Mouse (Mus musculus) yolk sac, embryonic 10.5 days (tissue): ENCODE measurements at regions not wholly inside any gene's neighbourhood (a gene's known extent, or its start where the extent isn't known, plus 50 kb on each side); places are given as distances from the start of the nearest gene placed in this dataset.

ENCODE experiments used
- DNase-seq: peaks from one replicate; pipeline ENCODE4 v3.0.0-alpha.2; 2017; ENCODE audit warnings: low spot score

- no peak for DNase-seq
Measured at GRCm38 (mm10) chr14:17234898-17235297, 415.9 kb upstream of the Rarb start.

DNA sequence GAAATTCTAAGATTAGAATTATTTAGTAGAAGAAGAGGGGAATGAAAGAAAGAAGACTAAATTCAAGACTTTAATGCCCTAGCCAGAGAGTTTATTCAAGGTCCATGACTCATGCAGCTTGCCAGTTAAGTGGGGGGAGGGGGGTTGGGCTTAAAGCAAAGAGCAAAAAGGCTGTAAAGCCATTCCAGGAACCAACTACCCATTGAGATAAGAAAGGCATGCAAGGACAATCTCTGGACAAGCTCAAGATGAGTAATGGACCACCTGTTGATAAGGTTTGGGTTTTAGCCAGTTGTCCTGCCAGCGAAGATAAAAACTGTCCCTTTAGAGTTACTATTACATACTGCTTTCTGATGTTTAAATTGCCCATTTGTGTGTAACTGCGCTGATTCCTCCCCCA is 392.5 kb upstream of the Rarb start:
- peak; percentile 35 for DNase-seq

- DNase-seq, result no peak
Measured at GRCm38 (mm10) chr14:17205691-17206090, 386.7 kb upstream of the Rarb start.

- DNase-seq, result no peak
Measured at GRCm38 (mm10) chr14:17203251-17204015, 384.5 kb upstream of the Rarb start.

GRCm38 (mm10) chr14:17192953-17193352 is 374.0 kb upstream of the Rarb start:
- no peak for DNase-seq

DNA sequence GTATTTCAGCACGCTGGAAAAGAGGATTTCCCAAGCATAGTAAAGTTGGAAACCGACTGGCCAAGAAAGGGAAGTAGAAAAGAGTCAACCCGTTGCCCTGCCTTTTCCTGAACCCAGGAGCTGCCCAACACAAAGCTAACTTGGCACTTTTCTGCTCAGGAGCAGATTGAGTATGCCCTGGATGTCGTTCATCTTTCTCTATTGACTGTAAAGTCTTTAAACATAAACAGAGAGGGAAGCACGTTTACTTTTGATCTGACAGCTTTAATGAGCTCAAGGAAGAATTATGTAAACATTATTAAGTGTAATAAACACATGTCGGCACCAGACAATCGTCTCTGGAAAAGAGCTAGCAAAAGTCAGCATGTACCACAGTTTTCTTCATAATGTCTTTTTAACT is 354.3 kb upstream of the Rarb start:
- DNase-seq, result no peak

DNA sequence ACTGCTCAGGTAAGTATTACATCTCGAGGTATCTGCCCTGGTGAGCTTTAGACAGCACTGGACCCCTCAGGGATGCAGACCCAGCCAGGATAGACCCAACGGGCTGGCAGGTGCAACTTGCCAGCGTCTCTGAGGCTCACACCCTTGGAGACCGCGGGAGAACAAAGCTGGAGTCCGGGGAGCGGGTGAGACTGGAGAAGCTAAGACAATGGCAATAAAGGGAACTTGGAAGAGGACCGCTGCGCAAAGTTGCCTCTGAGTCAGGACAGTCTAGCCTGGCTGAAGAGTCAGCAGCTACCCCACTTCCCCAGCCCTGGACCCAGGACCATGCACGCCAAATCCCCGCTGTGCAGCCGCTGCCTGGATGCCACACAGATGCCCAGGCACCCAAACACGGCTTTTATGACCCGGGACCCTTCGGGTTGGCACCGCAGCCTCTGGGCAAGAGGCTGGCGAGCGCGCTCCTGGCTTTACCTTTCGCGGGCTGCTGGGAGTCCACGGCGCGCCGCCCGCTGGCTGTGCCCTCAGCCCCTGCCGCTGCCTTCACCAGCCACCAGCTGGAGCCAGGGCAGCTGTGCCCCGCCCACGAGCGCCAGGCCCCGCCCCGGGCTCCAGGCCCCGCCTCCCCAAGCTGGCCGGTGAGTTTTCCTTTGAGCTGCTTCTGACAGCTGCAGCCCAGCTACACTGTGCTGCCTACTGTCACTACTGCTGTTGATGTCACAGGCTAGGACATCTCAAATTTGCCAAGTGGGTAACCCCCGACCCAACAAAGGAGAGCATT is 353.6 kb upstream of the Rarb start:
- DNase-seq, result peak; percentile 42

DNA sequence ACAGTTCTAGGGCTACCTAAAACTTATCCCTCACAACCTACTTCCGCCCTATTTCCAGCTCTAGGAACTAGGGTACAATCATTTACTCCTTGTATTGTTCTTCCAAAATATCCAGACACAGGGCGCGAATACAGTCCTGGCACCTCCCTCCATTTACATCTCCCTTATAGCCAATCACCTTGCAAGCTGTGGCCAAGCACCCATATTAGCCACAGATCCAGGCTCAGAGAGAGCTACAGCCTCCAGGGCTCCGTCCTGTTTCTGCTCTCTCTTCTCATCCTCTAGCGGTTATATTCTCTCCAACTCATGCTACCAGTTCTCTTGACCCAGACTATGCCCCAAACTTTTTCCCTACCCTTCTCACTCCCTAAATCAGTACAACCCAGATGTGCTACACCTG is 352.9 kb upstream of the Rarb start:
- no peak for DNase-seq

DNA sequence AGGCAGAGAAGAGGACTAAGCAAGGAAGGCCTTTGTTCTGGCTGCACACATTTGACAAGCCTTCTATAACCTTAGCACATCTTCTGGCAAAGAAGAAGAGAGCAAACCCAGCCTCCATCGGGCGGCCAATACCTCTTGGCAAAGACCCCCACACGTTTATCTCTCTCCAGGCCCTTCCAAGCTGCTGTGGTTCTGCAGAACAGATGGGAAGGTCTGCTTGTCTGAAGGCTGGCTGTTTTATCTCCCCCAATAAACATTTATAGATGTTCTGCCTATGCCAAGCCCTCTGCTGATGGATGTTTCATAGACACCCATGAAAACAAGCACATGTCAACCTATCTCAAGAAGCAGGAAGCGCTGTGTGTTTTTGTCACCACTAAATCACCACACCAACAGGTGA is 339.4 kb upstream of the Rarb start:
- no peak for DNase-seq

DNA sequence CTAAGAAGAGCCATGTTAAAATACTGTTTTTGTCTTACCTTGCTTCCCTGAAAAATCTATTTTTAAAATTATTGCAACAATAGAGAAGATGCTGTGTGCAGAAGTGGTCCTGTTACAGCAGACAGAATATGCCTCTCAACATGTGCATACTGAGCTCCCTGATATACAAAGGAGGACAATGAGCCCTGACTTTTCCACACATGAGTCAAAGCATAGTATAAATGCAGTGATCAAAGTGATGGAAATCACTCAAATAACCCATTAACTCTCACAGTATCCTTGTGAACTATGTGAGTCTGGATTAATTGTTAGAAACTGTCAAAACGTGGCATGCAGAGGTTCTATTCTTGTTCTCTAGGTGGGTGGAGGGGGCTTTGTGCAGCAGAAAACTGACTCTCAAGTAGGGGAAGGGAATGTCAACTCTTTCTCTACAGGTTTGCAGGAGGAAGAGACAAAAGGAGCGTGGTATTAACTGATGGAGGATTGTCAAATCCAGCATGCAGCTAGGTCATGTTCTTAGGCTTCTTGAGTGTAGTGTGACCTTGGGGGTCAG is 337.5 kb upstream of the Rarb start:
- no peak for DNase-seq

DNA sequence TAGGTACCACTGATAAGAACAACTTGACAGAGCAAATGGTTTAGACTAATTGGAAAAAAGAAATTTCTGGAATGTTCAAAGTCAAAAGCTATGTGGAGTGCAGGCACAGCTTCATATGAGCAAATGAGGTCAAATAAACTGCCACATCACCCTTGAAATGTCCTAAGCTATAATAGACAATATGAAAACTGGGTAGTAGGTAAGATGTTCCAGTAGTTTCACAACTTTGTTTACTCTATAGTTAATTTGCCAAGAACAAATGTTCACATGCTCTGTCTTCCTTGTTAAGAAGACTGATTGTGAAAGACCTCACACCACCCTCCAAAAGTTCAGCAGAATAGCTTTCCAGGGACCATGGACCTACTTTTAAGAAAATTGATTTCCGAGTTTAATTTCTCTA is 301.7 kb upstream of the Rarb start:
- DNase-seq, result no peak

DNA sequence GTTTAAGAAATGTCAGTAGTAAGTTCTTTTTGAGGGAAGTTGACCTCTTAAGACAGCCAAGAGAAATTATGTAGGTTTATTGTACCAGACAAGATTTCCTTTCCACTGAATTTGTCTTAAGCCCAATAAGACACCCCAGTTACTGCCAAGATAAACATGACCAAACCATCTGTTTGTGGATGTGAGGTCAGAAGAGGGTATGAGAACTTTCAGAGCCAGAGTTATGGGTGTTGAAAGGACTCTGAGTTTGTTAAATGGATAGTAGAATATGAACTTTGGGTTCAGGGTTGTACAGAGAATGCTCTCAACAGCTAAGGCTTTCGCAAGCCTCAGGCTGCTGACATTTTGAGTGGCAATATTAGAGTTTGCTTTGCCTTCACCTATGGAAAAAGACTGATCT is 287.7 kb upstream of the Rarb start:
- DNase-seq, result peak; percentile 2

DNA sequence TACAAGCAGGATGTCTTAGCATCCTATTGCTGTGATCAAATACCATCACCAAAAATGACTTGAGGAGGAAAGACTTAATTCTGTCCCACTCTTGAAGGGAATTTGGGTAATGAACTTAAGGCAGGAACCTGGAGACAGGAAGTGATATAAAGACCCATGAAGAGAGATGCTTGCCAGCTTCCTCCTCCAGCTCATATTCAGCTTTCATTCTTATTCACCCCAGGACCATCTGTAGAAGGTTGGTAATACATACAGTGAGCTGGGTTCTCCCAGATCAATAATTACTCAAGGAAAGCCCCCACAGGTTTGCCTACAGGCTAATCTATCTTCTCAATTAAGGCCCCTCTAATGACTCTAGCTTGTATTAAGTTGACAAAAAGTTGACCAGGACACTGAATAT is 283.5 kb upstream of the Rarb start:
- no peak for DNase-seq

DNA sequence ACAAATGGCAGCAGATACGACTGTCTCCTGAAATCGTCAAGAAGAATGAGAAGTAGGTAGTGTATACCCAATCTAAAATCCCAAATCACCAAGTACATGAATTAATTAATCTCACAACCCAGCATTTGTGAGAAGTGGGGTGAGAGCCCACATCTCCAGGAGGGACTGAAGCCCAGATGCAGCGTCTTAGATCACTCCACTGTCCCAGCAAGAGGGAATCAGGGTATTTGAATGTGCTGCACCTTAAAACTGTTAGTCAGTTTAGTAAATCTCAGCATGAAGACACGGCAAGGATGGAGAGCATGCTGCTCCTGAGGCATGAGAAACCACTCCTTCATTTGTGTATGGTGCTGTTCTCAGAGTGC is 271.6 kb upstream of the Rarb start:
- no peak for DNase-seq

- no peak for DNase-seq
Measured at GRCm38 (mm10) chr14:17089640-17090572, 270.9 kb upstream of the Rarb start.

- DNase-seq, result no peak
Measured at GRCm38 (mm10) chr14:17089089-17089634, 270.2 kb upstream of the Rarb start.

DNA sequence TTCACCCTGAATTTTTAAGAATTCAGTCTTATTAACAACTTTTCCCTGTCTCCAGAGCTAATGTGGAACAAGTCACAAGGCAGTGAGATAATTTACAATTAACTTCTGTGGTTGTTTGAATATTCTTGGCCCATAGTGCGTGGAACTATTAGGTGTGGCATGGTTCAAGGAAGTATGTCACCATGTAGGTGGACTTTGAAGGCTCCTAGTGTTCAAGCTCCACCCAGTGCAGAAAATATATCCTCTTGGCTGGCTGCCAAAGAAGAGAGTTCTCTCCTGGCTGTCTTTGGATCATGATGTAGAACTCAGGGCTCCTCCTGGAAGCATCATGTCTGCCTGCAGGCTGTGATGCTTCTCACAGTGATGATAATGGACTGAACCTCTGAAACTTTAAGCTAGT is 268.9 kb upstream of the Rarb start:
- DNase-seq, result no peak

- DNase-seq, result no peak
Measured at GRCm38 (mm10) chr14:17083907-17084306, 265.0 kb upstream of the Rarb start.

- DNase-seq, result no peak
Measured at GRCm38 (mm10) chr14:17081904-17082303, 262.9 kb upstream of the Rarb start.

- no peak for DNase-seq
Measured at GRCm38 (mm10) chr14:17079513-17079912, 260.6 kb upstream of the Rarb start.

GRCm38 (mm10) chr14:17061358-17061757 is 242.4 kb upstream of the Rarb start:
- DNase-seq, result no peak

DNA sequence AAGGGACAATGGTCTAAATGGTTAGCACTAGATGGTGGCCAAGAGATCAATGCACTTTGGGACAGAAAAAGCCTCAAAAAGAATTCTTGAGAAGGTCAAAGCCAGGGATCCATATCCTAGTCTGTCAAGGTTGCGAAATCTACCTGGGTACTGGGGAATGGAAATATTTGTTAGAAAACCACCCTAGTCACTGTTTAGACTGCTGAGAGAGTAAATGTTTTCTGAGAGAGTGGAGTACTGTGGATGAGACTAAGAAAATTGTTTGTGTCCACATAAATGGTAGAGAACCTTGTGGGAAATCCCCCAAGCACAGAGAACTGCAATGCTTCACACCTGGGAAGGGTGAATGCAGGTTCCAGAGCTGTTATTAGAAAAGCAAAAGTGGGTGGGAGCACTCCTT is 239.5 kb upstream of the Rarb start:
- DNase-seq, result no peak
